ENCODE assay signal across 12 mouse cellular contexts in genomic region chr11:88274111-88274879, GRCm38 (mm10). TPM values are rescaled to one million over a fixed set of nuclear protein-coding genes. Genes with fewer than 3 reads are reported as not detected.
A peak's percentile ranks its signal among the peaks of the same experiment; 100 is the strongest.
DNase-seq lines count a peak whose midpoint lies in the region; ATAC-seq and TF ChIP-seq lines count a peak whose summit lies in the region.
"Had no signal": no experiment of that assay in that cellular context is flagged by ENCODE, and none has a peak within 500 bp of the region (broad histone marks: within the 10 kb centered on the region; RNA-seq: fewer than 3 reads in every experiment).

No protein-coding gene starts in this region.

- no peaks in the 10 kb centered on the region for H3K27me3 ChIP-seq in stomach, embryonic 15.5 days (replicated peaks)
- no peaks in the 10 kb centered on the region for H3K27me3 ChIP-seq in stomach, postnatal 0 days (ENCODE audit: control insufficient read depth, insufficient read depth, low read length)
- no peaks in the 10 kb centered on the region for H3K27me3 ChIP-seq in forebrain, postnatal 0 days (ENCODE audit: insufficient read depth, low read length)
- peaks cover 9% of the 10 kb centered on the region for H3K27me3 ChIP-seq in midbrain, embryonic 10.5 days (ENCODE audit: low read depth, poor library complexity, severe bottlenecking)

- H3K4me3 ChIP-seq in stomach, embryonic 15.5 days (replicated peaks): no peak overlapping the region
- H3K4me3 ChIP-seq in stomach, postnatal 0 days (ENCODE audit: low read depth, low read length): no peak overlapping the region
- no peak overlapping the region for H3K4me3 ChIP-seq in forebrain, postnatal 0 days (ENCODE audit: low read depth, low read length)
- peak overlapping the region; percentile 41 for H3K4me3 ChIP-seq in midbrain, embryonic 10.5 days

- peak overlapping the region; percentile 19; the same call in 1 of the 2 replicates for H3K4me2 ChIP-seq in stomach, embryonic 15.5 days
- H3K4me2 ChIP-seq in stomach, postnatal 0 days (replicated peaks; ENCODE audit: low read depth): no peak overlapping the region
- peak overlapping the region; percentile 13; the same call in 1 of the 2 replicates for H3K4me2 ChIP-seq in forebrain, postnatal 0 days (ENCODE audit: low read depth)

- no peak overlapping the region for H3K9ac ChIP-seq in stomach, embryonic 15.5 days
- H3K9ac ChIP-seq in stomach, postnatal 0 days (ENCODE audit: low read length): no peak overlapping the region
- no peak overlapping the region for H3K9ac ChIP-seq in forebrain, postnatal 0 days

- peaks cover 8% of the 10 kb centered on the region; the same call in 1 of the 2 replicates for H3K4me1 ChIP-seq in stomach, embryonic 15.5 days
- no peaks in the 10 kb centered on the region for H3K4me1 ChIP-seq in stomach, postnatal 0 days (replicated peaks; ENCODE audit: control insufficient read depth, insufficient read depth)
- peaks cover 19% of the 10 kb centered on the region for H3K4me1 ChIP-seq in forebrain, postnatal 0 days (ENCODE audit: insufficient read depth)
- peaks cover 86% of the 10 kb centered on the region for H3K4me1 ChIP-seq in midbrain, embryonic 10.5 days

- no peaks in the 10 kb centered on the region for H3K36me3 ChIP-seq in stomach, embryonic 15.5 days
- H3K36me3 ChIP-seq in stomach, postnatal 0 days (ENCODE audit: control insufficient read depth, insufficient read depth, low read length): no peaks in the 10 kb centered on the region
- no peaks in the 10 kb centered on the region for H3K36me3 ChIP-seq in forebrain, postnatal 0 days (ENCODE audit: insufficient read depth)
- no peaks in the 10 kb centered on the region for H3K36me3 ChIP-seq in midbrain, embryonic 10.5 days

- H3K9me3 ChIP-seq in stomach, embryonic 15.5 days: no peaks in the 10 kb centered on the region
- H3K9me3 ChIP-seq in stomach, postnatal 0 days (ENCODE audit: control insufficient read depth, low read length): no peaks in the 10 kb centered on the region
- H3K9me3 ChIP-seq in forebrain, postnatal 0 days (ENCODE audit: low read length): no peaks in the 10 kb centered on the region
- no peaks in the 10 kb centered on the region for H3K9me3 ChIP-seq in midbrain, embryonic 10.5 days (replicated peaks)

- H3K27ac ChIP-seq in stomach, embryonic 15.5 days: no peak overlapping the region
- H3K27ac ChIP-seq in stomach, postnatal 0 days (replicated peaks): no peak overlapping the region
- 0 out of 2 replicates have a peak overlapping the region, but pooled peaks have one; percentile 9 for H3K27ac ChIP-seq in forebrain, postnatal 0 days (ENCODE audit: low read depth, low read length)
- H3K27ac ChIP-seq in midbrain, embryonic 10.5 days (replicated peaks): peak overlapping the region; percentile 97

- DNase-seq in stomach, postnatal 0 days (ENCODE audit: low spot score): no peak
- DNase-seq in forebrain, postnatal 0 days: no peak
- peak; percentile 76 for DNase-seq in midbrain, embryonic 10.5 days (ENCODE audit: low spot score)

- ATAC-seq in stomach, embryonic 15.5 days (ENCODE audit: insufficient read depth, low FRiP score, low read depth): no peak
- ATAC-seq in stomach, postnatal 0 days (ENCODE audit: low FRiP score, low TSS enrichment): no peak
- no peak for ATAC-seq in forebrain, postnatal 0 days
- ATAC-seq in granulocyte monocyte progenitor cell, adult 5-6 weeks (replicated peaks; ENCODE audit: poor library complexity, severe bottlenecking): no peak
- ATAC-seq in megakaryocyte progenitor cell, adult 5-6 weeks (replicated peaks; ENCODE audit: poor library complexity): no peak
- ATAC-seq in monocyte, adult 5-6 weeks (replicated peaks; ENCODE audit: insufficient number of reproducible peaks, low FRiP score, low TSS enrichment, poor library complexity, severe bottlenecking): no peak
- ATAC-seq: lung, postnatal 0 days had no signal

- no peak for TF ChIP-seq EP300 in stomach, postnatal 0 days (optimal IDR thresholded peaks at IDR 0.05)

- TF ChIP-seq CTCF in stomach, postnatal 0 days (IDR thresholded peaks at IDR 0.05; ENCODE audit: low read depth): no peak
- no peak for TF ChIP-seq CTCF in forebrain, postnatal 0 days (IDR thresholded peaks at IDR 0.05; ENCODE audit: low read depth)

- WGBS in stomach, embryonic 15.5 days: 61% methylated on average over 23 of the region's 23 CpGs
- 64% methylated on average over 23 of the region's 23 CpGs for WGBS in stomach, postnatal 0 days
- WGBS in forebrain, postnatal 0 days: 26% methylated on average over 23 of the region's 23 CpGs
- 40% methylated on average over 23 of the region's 23 CpGs for WGBS in midbrain, embryonic 10.5 days

RNA-seq across cellular contexts. Expression of gene Ccdc182, which starts 19.6 kb away (rescaled TPM):
- not detected in 2 replicates for polyA plus RNA-seq in stomach, embryonic 15.5 days (2015; fragmentation: Nextera tagmentation; extraction: Ambion mirVana)
- polyA plus RNA-seq in stomach, postnatal 0 days (2015; fragmentation: Nextera tagmentation; extraction: Ambion mirVana): not detected in 2 replicates
- total RNA-seq in forebrain, postnatal 0 days (2014; rRNA removed): not detected in 2 replicates
- polyA plus RNA-seq in forebrain, postnatal 0 days (2015; fragmentation: Nextera tagmentation; extraction: Ambion mirVana): not detected in 2 replicates
- 4.7 and 6.0 TPM in 2 replicates for polyA plus RNA-seq in midbrain, embryonic 10.5 days (2016; fragmentation: Nextera tagmentation; extraction: Ambion mirVana)
- total RNA-seq in granulocyte monocyte progenitor cell, adult 5-6 weeks (2014; fragmentation: Nextera tagmentation): not detected in 2 replicates
- total RNA-seq in granulocyte monocyte progenitor cell, adult 5-6 weeks (2017): not detected in 2 replicates
- not detected in 2 replicates for total RNA-seq in megakaryocyte progenitor cell, adult 5-6 weeks (2015)
- total RNA-seq in megakaryocyte progenitor cell, adult 5-6 weeks (2017): not detected in 2 replicates
- not detected in 3 replicates for total RNA-seq in monocyte, adult 5-6 weeks (2017)
- total RNA-seq: gastrocnemius, adult 18-20 months; left cerebral cortex, postnatal 36 days had no signal
- polyA plus RNA-seq: heart, postnatal 0 days; lung, postnatal 0 days; thymus, postnatal 0 days had no signal

Comparison
In these comparisons a context has a peak if more than half of its experiments do, and no peak if none do; other contexts are left out.
1. H3K27ac ChIP-seq: peak in forebrain, postnatal 0 days (single experiment) and midbrain, embryonic 10.5 days (single experiment); none in stomach, embryonic 15.5 days (single experiment) and stomach, postnatal 0 days (single experiment).